Mouse (Mus musculus) frontal cortex, postnatal 14 days (tissue): ENCODE measurements around the gene Itgb1bp1.
A peak's percentile ranks its signal among the peaks of the same experiment; 100 is the strongest.

Experiments
- DNase-seq, 2 experiments: peaks; one replicate each; pipeline ENCODE4 v3.0.0; 2022; ENCODE audit warnings: low spot score in 2 of 2

Gene Itgb1bp1

DNA sequence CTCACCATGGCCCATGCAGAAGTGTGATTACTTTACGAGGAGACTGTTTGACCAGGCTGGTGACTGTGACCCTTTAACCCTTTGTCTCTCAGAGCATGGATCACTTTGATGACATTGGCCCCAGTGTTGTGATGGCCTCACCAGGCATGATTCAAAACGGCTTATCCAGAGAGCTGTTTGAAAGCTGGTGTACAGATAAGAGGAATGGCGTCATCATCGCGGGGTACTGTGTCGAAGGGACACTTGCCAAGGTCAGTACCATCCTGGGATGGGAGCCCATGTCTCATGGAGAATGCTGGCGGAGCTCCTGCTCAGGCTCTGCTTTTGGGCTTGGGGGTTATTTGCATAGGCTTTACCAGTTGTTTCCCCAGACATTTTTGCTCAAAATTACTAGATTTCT, 15.2 kb upstream of the Itgb1bp1 start:
- no peak for DNase-seq

DNA sequence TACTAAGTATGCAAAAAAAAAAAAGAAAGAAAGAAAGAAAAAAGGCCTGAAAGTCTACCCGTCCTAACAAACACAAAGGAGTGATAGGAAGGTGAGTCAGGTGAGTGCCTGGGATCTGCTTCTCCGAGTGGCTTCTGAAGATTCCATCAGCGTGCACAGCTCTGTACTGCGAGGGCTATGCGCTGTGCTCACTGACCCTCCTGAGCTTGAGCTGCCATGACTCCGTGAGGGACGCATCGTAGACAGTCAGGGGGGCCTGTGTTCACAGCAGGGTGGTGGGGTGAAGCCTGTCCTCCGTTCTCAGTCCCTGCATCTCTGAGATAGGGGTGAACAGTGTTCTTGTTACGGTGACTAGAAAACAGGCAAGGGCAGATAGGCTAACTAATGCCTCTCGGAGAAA, 12.8 kb upstream of the Itgb1bp1 start:
- no peak for DNase-seq

DNA sequence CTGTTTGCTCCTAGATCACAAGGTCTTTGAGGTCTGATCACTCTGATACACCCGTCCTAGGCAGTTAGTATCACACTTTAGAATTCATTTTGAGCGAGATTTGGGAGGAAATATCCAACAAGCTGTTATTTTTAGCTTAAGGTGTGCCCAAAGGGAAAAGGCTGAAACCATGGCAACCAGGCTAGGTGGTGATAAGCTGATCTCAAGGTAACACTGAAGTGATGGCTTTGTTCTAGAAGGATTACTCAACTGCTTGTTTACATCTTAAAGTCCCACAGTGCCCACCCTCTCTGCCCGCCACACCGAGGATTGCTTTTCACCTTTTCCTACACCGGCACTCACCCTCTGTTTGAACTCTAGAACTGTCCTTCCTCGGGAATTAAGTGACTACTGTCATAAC, 3.6 kb upstream of the Itgb1bp1 start:
- no peak for DNase-seq

DNA sequence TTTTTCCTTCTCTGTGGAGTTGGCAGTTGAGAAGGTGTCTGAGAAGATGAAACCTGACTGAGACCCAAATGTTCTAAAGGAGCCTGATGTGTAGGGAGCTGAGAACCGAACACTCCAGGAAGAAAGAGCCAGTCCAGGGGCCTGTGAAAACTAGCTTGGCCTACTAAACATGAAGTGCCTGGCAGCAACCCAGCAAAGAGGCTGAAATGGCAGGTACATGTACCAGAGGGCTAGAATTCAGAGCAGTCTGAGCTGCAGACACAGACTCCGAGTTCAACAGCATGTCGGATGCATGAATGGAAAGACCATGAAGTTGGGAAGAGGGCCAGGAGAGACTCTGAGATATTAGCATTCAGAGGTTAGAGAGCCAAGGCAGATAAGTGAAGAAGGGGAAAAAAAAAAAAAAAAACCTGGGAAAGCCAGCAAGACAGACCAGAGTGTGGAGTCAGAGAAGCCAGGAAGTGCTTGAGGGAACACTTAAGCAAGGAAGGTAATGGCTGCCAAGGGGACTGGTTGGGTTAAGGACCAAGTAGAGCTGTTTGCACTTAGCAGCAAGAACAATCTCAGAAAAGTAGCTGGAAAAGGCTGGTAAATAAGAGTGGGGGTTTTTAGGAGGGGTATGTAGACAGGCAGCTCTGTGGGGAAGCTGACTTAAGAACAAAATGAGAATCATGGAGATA, 2.8 kb upstream of the Itgb1bp1 start:
- no peak for DNase-seq

DNA sequence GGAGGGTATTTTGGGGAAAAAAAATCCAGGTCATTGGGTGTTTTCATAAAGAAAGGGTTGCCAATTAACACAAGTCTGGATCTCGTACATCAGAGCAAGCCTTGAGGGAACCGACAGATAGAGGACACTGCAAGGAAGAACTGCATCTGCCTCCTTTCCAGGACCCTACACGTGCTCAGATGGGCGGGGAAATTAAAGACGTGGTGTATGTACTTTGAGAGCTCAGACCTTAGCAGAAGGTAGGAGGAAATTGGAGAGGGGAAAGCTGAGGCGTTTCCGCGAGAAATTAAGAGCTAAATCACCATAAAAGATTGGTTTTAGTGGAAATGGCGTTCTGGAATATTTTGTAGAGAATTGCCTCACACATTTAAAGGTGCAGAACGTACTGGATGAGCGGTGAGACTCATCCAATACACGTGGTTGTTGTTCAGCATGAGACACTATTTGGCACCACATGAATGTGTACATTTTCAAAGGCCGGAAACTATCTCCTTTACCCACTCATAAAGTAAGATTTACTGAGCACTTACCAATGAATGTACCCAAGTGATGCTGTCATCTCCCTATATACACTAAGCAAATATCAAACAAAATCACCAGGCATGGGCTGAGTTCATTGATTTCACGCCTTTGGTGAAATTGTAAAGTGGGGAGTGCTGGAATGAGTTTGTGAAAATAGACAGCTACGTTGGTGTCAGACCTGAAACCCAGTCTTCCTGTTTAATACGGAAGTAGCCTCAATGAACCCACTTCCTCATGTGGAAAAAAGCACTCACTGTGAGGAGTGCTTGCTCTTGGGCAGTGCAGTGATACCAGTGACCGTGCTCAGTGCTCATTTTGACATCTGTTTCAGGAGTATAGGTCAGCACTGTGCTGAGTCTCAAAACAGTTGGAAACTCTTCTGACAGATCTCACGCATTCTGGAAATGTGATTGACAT, 897 bp upstream of the Itgb1bp1 start:
- no peak for DNase-seq

DNA sequence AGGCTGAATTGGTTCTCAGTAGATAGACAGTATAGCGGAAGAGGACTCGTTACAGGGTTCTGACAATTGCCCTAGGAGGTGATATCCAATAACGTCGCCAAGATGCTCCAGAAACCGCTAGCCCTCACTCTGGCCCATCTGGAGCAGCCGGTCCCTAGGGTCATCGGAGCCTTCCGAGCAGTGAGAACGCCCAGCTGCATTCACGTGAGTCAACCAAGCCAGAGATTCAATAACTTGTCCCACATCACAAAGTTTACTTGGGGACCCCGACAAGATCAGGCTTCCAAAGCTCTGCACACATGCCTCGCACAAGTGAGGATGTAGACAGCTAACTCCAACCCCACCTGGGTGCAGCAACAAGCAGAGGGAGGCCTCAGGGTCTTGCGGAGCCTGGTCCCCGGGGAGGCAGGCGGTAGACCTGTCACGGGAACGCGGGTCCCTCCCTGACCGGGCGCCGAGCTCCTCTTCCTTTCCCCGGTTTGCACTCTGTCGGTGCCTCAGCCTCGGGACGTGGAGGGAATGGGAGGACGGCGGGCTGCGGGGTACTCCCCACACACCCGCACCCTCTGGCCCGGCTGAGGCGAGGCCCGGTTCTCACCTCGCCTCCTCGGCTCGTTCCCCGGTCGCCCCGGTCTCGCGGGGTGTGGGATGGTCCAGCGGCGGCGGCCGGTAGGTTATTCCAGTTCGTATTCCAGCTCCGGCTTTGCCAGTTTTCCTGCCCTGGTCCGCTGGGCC, 409 bp downstream of the Itgb1bp1 start:
- DNase-seq, result peak in 1 of 2 experiments; percentile 17

DNA sequence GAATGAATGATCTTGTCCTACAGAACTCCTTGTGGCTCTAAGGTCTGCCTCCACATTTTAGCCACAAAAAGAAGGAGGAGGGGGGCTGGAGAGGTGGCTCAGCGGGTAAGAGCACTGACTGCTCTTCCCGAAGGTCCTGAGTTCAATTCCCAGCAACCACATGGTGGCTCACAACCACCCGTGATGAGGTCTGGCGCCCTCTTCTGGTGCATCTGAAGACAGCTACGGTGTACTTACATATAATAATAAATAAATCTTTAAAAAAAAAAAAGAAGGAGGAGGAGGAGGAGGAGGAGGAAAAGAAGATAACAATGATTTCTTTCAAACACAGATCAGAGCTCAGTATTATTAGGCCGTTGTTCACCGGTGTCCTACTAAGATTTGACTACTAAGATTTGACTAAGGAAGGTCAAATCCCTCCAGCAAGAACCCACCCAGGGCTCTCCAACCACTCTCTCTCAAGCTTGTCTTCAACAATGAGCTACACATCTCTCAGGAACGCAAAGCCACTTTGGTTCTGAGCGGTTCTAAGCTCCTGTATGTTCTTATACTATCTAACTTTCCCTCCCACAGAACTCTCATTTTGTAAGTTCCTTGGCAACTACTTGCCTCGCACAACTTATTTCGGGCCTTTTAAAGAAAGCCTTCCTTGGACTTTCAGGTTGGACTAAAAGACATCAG, 1.2 kb downstream of the Itgb1bp1 start, which contains the start of gene Cpsf3:
TSS of gene Cpsf3 (plus strand) at position 631 of the 681 bp plus-strand sequence.
- no peak for DNase-seq

DNA sequence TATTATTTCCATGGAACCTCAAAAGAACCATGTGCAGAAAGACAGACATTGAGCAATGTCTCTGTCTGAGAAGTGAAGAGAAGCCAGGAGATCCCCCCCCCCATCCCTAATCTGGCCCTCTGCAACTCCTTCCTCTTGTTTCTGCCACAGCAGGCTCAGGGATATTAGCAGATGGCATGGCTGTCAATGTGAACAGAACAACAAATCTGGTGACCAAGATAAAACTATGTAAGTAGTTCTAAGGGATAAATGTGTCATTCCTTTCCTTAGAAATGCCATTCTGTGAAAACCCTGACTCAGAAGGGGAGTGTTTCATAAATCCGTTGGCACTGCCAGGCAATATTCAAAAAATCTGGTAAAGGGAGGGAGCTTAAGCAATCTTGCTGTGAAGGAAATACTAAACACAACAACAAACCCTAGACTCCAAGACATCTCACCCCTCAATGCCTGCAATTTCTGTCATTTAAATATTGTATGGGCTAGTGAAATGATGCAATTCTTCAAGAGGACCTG, 8.7 kb downstream of the Itgb1bp1 start:
- no peak for DNase-seq

DNA sequence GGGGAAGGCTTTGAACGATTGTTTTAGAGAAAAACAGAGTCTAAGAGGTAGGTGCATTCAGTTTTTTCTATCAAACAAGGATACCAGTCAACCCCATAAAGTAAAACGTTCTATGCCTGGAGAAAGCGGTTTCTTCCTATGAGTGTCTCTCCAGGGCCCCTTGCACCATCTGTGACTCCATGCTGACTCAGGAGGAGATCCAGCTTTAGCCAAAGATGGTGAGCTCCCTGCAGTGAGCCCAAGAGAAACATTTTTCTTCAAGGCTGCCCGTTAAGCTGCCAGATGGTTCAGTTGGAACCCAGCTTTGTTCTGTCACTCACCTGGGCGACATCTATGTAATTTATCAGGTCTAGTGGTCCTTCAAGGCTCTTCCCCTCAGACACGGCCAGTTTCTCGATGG, 11.6 kb downstream of the Itgb1bp1 start:
- no peak for DNase-seq

DNA sequence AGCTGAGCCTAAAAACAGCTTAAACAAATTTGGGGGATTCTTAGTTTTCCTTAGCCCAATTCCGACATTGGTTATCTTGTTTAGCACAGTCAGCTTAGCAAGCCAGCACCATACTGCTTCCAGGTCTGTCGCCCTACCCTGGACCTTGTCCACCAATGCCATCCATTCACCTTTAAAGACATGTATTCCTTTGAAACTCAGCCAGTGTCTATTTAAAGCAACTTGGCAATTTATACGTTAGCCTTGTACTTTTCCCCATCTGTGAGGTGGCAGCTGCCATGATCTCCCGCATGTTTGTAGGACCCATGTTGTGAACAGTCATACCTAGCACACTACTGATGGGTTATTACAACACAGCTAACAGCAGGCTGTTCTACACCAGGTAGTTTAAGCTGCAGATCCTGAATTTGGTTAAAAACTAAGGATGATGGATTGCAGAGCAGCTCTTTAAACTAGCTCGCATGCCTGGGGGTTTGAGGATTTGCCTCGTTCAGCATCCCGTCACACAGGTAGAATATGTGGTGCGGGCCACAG, 17.9 kb downstream of the Itgb1bp1 start:
- no peak for DNase-seq

DNA sequence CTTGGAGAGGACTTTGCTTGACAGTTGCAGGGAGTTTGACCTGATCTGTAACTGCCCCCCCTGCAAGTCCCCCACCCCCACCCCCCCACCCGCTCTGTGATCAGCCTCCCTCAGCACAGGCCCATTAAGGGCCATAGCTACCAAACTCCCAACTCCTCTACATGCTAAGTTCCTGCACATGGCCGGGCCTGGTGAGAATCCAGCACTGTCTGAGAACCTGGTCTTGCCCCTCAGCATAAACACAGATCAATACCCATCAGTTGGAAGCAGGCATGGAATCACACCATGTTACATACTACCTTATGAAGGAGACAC, 19.3 kb downstream of the Itgb1bp1 start:
- no peak for DNase-seq

DNA sequence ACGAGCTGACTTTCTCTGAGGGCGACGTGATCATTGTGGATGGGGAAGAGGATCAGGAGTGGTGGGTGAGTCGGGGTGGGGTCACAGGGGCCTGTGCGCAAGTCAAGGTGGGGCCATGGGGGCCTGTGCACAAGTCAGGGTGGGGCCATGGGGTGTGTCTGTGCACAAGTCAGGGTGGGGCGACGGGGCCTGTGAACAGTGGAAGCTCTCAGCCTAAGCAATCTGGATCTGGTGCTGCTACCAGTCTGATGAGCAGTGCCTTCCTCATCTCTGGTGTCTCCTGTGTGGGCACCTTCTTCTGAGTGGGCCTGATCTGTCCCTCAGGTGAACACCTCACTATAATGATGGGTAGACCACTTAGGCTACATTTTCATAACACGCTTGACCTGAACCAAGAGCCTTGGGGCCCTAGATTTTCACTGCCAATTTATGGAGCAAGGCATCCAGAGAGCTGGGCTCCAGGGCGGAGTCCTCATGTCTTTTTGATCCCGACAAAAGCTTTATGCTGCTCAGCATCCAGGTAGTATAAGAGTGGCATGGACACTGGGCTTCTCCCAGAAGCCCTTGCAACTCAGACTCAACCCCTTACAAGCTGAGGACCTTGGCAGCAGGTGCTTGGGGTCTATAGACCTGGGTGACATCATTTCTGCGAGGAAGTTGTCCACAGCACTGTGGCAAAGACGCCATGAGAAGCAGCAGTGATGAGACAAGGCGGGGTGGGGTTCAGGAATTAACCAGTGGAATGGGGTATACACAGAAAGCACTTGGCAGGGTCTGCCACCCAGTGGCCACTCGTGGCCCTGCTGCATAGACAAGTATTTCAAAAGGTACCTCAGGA, 19.9 kb downstream of the Itgb1bp1 start:
- peak; percentile 68 to 72 for DNase-seq

DNA sequence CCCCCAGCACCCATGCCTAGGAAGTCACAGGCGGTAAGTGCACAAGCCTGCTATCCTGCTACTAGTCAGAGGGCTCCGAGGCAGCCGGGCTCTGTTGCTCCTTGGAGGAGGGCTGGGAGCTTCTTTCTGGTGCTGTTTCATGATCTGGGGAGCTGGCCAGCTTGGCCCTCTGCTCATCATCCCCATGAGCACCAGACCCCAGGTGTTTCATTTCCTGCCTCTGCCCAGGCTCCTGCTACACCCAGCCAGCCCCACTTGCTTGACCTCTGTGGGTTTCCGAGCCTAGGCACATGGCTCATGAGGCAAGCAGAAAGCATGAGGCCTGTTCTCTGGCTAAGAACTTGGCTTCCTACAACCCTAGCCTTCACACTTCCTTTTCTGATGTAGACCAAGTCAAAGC, 20.6 kb downstream of the Itgb1bp1 start:
- no peak for DNase-seq

DNA sequence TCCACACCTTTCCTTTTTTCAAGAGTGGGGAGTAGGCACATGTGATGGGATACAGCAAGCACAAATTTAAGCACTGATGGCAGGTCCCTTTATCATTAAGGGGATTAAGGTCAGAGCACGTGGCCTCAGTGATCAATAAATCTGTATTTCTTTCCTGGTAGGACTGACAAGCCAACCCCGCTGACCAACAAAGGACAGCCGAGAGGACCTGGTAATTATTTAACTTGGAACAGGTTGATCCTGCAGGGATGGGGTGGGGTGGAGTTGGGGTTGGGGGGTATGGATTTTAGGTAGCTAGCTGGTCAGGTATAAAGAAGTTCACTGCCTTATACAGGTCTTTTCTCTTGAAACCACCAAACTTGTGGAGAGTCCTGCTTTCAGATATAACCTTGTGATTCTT, 21.1 kb downstream of the Itgb1bp1 start:
- DNase-seq, result no peak

DNA sequence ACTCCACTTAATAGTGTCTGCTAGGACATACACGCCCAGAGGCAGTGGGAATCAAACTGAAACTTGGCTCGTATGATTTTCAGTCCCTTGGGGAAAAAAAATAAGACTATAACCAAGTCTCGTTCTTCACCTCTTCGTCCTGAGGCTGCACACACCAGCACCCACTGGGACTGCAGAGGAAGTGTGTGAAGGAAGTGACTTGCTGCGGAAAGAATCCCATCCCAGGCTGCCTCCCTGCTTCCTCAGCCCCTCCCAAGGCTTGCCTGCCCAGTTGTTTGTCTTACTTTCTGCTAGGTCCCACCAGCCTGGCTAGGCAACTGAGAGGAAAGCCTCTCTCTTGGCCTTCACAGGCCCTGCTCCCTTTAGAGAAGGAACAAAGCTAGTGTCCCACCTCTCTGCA, 21.8 kb downstream of the Itgb1bp1 start:
- no peak for DNase-seq

DNA sequence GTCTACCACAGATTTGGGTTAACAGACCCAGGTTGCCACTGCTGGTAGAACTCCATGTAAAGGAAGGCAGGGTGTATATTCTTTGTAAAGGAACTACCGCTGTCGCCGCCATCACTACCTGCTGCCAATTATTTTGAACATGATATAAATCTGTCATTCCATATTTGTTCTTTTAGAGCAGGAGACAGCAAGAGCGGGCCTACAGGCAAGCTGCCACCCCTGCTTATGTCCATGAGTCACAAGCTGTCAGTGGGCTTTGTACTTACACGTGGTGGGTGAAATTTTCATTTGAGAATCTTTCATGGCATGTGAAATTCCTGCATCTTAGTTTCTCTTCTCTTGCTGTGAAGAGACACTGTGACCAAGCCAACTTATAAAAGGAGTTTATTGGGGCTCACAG, 22.8 kb downstream of the Itgb1bp1 start:
- no peak for DNase-seq

DNA sequence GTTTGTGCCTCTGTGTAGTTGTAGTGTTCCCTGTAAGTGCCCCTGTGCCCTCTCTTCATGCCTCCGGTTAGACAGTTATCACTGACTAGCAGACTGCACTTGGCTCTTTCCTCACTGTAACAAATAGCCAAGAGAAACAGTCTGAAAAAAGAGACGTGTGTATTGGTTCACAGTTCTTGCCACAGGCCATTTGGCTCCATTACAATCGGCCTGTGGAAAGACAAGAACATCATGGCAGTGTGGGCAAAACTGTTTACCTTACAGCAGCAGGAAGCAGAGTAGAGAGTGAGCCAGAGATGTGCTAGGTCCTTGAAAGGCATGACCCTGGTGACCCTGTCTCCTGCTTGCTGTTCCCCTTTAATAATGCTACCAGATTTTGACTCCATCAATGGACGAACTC, 24.6 kb downstream of the Itgb1bp1 start:
- DNase-seq, result no peak

DNA sequence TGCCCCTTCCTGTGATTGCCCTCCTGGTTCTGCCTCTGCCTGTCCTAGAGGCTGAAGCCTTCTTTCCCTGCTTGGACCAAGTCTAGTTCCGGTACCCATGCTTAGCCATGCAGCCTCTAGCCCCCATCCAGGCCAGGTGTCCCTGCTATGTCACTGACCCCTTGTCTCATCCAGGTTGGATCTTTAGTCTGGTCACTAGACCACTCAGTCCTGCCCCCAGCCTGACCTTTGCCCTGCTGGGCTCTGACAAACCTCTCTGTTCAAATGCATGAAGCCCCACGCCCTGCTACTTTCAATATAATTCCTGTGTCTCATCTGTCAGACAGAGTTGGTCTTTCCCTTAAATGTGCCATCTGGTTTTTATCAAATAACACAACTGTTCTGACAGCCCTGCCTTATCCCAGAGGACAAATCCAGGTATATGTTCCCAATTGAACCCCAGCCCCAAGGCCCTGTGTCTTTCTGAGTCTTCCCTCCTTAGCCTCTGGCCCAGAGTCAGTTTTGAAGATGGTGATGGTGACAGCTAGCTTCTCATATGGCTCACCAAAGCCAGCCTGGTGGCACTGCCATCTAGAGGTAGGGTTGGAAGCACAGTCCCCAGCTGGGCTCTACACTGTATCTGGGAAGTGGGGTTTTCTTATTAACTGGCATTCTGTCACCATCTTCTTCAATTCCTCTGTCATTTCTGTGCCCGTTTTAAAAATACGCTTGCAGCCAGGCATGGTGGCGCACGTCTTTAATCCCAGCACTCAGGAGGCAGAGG, 25.4 kb downstream of the Itgb1bp1 start:
- no peak for DNase-seq

DNA sequence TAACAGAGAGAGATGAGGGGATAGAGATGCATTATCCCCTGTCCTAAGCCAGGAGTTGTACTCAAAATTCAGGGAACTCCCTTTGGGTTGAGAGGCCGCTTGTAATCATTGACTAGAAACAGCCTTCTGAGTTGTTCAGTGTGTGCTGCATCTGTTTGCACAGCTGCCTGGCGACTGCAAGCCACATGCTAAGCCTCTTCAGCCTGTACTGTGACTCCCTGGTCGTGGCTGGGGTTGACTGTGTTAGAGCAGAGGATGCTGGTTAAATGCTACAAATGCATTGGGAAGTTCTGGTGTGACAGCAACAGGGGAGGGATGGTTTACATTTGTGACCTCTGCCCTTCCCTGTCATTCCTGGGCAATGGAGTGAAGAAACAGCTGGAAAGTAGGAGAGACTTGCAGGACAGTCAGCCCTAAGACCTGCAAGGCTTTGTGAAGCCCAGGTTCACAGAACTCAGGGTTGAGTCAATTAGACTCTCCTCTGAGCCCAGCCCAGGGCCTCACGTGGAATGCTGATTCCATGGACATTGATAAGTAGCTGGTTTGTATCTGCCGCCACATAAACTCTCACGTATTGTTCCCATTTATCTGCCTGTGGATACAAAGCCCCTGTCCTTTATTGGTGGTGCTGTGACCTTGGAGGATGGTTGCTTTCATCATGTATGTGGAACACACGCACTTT, 38.2 kb downstream of the Itgb1bp1 start:
- no peak for DNase-seq
